Mouse (Mus musculus) 3134 (cell line): ENCODE measurements around the gene Ebf3.

Experiments
- DNase-seq: peaks from one replicate; pipeline ENCODE4 v3.0.0-alpha.2; 2011; ENCODE audit warnings: low spot score; ENCODE audit not compliant: insufficient read length; ENCODE audit errors: extremely low read depth

The Ebf3 gene

GRCm38 (mm10) chr7:137209688-137210345 is 104.4 kb downstream of the Ebf3 start:
- DNase-seq: no peak

GRCm38 (mm10) chr7:137208556-137208955 is 105.7 kb downstream of the Ebf3 start:
- no peak for DNase-seq

- DNase-seq: no peak
Observed at GRCm38 (mm10) chr7:137206770-137207285, 107.4 kb downstream of the Ebf3 start.

GRCm38 (mm10) chr7:137199533-137199932 is 114.7 kb downstream of the Ebf3 start:
- DNase-seq: no peak

- DNase-seq: no peak
Observed at GRCm38 (mm10) chr7:137198921-137199320, 115.3 kb downstream of the Ebf3 start.

- no peak for DNase-seq
Observed at GRCm38 (mm10) chr7:137197118-137198030, 116.9 kb downstream of the Ebf3 start.

GRCm38 (mm10) chr7:137196536-137196935 is 117.7 kb downstream of the Ebf3 start:
- no peak for DNase-seq

- DNase-seq: no peak
Observed at GRCm38 (mm10) chr7:137192776-137193278, 121.4 kb downstream of the Ebf3 start.

GRCm38 (mm10) chr7:137191889-137192288 is 122.4 kb downstream of the Ebf3 start:
- DNase-seq: no peak

GRCm38 (mm10) chr7:137172278-137172677 is 142.0 kb downstream of the Ebf3 start:
- no peak for DNase-seq

GRCm38 (mm10) chr7:137159086-137159485 is 155.2 kb downstream of the Ebf3 start:
- DNase-seq: no peak

GRCm38 (mm10) chr7:137154623-137155022 is 159.6 kb downstream of the Ebf3 start:
- no peak for DNase-seq

GRCm38 (mm10) chr7:137151854-137152253 is 162.4 kb downstream of the Ebf3 start:
- no peak for DNase-seq

GRCm38 (mm10) chr7:137147101-137147500 is 167.1 kb downstream of the Ebf3 start:
- DNase-seq: no peak
